Mouse (Mus musculus) frontal cortex, postnatal 36 days (tissue): ENCODE measurements at regions not wholly inside any gene's neighbourhood (a gene's known extent, or its start where the extent isn't known, plus 50 kb on each side); places are given as distances from the start of the nearest gene placed in this dataset.

ENCODE experiments used
- DNase-seq, 2 experiments: peaks; one replicate each; pipeline ENCODE4 v3.0.0; 2022; ENCODE audit warnings: low spot score in 2 of 2

- no peak for DNase-seq
Observed at GRCm38 (mm10) chr4:127862875-127863274, 107.9 kb downstream of the CK137956 start.

DNA sequence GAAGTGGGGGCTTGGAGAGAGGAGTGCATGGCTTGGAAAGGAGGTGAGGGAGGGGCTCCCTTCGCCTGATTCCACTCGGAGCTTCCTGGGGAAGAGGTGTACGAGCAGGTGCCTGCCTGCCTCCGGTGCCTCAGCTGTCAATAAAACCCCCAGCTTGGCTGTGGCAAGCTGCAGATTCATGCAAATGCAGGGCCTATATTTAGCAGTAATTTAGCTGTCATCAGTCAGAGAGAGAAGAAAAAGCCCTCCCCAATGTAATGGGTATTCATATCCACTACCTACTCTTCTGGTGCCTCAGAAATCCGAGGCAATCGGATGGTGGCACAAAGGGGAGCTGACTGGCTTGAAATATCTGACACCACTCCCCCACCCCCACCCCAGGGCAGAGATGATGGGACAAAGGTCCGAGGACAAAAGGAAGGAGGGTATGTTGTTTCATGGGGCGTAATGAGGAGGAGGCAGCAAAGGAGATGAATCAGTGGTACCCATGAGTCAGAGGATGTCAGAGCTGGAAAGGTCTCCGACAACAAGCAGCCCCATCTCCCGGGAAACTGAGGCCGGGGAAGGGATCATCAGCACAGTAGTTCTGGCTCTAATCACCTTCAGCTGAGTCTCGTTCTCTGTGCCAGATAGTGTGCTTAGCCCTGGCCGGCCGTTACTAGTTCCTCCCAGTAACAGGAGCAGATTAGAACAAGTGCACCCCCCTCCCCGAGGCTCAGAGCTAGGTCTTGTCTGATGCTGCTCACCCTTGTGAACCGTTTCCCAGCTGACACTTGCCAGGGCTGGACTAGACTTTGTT lies 109.2 kb downstream of the CK137956 start:
- DNase-seq = peak; percentile 54 to 62

GRCm38 (mm10) chr4:127860271-127860670 lies 110.5 kb downstream of the CK137956 start:
- DNase-seq = no peak

DNA sequence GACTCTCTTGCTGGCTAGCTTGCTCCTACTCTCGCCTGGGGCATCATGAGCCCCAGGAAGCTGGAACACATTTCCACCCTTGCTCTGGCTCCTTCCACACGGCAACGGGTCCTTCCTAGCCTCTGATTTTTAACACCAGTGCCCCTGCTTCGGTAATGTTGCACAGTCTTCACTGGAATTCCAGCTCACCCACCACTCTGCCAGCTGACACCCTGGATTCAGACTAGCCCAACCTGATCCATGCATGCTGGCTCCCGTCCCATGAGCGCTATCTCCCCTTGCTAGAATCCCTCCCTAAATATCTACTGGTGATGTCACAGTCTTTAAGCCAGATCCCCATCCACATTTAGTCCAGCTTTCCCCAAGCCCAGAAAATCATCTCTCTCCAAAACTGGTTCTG lies 111.2 kb downstream of the CK137956 start:
- peak in 1 of 2 experiments; percentile 42 for DNase-seq

DNA sequence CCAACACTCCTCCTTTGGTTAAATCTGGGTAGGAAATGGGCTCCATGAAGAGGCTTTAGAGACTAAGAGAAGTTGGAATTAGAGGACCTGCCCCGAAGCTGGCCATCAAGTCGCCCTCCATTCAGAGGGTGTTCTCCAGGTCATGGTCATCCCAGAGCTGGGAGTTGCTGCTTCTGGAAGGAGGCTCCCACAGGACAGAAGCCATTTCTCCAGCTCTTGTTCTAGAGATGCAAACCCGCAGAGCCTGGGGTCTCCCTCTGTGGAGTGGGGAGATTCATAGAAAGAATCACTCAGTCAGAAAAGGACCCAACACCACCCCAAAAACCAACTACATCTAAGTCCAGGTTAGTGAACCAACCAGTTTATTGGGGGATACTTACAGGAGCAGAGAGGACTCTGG lies 112.2 kb downstream of the CK137956 start:
- DNase-seq = no peak

- DNase-seq = no peak
Observed at GRCm38 (mm10) chr4:127855836-127856235, 114.9 kb downstream of the CK137956 start.

DNA sequence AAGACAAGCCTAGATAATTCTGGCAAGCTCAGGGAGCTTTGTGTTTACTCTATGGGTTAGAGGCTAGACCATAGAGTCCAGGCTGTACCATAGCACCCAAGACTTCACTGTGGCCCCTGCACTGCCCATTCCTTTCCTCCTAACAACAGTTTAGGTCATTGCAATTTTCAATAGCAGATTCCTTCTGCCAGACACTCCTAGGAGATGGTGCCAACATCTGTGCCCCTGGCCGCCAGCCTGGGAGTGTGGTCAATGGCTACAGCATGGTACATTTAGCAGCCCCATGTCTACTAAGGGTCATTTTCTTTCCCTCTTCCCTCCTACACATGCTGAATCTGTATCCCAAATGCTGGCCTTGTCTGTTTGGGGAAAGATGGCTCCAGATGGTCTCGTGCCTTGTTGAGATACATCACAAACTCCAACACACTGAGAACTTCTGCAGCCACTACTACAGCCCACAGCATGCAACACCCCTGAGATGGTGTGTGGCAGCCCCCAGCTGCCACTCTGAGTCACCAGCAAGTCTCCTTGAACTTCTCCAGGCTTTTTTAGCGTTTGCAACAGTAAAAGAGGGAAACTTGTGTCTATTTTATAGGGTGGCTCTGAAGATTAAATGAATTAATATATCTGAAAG lies 115.9 kb downstream of the CK137956 start:
- DNase-seq = peak in 1 of 2 experiments; percentile 54

GRCm38 (mm10) chr4:127849306-127849705 lies 121.4 kb downstream of the CK137956 start:
- no peak for DNase-seq

DNA sequence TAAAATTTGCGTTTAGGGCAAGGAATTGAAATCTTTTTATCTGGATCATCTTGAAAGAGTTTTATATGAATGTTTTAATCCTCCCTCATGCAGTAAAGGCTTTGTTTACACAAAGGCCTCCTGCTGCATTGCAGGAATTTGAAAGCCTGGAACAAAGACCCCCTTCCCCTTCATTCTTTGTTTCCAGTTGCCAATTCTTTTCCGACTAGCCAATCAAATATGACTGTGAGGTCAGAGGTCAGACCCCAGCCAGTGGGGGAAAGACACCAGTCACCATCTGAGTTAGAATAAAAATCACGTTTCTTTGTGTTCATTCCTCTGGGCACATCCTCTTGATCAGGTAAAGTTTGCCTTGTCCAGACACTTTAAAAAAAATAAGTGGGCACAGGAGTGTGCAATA lies 124.4 kb downstream of the CK137956 start:
- DNase-seq = no peak

DNA sequence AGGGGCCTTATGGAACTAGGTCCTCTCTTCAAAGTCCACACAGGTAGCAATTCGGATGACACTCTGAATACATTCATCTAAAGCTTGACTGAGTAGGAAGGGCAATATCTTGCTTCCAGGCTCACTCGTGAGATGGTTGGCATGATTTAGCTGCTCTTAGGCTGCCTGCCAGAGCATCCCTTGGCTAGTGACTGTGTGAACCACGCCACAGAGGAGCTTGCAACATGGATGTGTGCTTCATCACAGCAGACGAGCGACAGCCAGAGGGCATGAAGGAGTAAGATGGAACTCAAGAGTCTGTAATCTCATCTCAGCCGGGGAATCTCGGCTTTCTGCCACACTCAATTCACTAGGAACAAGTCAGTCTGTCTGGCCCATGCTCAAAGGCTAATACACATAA lies 127.3 kb downstream of the CK137956 start:
- DNase-seq = no peak

- DNase-seq = peak; percentile 52 to 55
Observed at GRCm38 (mm10) chr4:127833668-127834067, 137.1 kb downstream of the CK137956 start.

DNA sequence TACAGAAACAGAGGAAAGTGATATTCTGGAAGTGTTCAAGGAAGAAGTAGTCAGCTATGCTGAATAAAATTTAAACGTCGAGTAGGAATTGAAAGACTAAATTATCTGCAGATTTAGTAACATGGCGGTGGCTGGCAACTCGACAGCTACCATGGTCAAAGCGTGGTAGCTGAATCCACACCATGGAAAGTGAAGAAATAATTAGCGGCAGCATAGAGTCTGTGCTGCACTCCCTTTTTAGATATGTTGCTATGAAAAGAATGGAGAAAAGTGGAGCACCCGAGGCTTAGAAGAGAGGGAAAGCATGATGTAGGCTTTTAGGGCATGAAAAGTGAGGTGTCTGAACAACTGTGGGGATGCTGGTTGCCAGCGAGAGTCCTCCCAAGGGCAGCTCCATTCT lies 143.8 kb downstream of the CK137956 start:
- peak in 1 of 2 experiments; percentile 52 for DNase-seq

DNA sequence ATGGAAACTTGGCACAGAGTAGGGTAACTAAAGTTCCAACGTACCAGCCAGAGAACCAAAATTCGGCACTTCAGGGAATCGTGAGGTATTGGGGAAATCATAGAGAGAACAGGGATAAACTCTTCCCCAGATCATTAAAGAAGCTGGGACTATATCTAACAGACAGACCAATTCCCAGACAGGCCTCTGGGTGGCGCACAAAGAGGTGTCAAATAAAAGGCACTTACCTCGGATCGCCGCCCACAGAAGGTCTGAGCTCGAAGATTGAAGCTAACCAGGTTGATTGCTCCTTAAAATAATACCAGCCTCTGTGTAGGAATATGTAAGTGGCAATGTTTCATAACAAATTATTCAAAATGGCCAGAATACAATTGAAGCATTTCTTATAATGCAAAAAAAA lies 151.2 kb downstream of the CK137956 start:
- DNase-seq = no peak

- DNase-seq = no peak
Observed at GRCm38 (mm10) chr4:127819009-127819408, 151.7 kb downstream of the CK137956 start.

- DNase-seq = no peak
Observed at GRCm38 (mm10) chr4:127814631-127815030, 156.1 kb downstream of the CK137956 start.

GRCm38 (mm10) chr4:127812047-127812545 lies 158.7 kb downstream of the CK137956 start:
- DNase-seq = no peak

- DNase-seq = no peak
Observed at GRCm38 (mm10) chr4:127810899-127811510, 159.7 kb downstream of the CK137956 start.

DNA sequence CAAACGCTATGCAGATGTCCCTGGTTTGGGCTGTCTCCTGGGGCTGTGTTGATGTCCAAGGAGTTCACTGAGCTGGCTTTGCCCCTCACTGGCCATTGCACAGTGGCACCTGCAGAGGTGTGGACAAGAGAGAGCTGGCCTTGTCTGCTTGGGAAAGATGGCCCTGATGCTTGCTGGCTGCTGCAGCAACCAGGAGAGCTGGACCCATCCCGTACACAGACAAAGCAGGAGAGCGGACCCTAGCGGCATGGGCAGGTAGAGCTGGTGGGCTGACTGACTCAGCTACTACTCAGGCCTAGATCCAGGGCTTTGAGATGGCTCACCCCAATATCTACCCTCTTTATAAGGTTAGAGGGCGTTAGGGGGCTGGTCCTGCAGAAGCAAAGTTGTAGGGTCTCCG lies 161.7 kb downstream of the CK137956 start:
- no peak for DNase-seq

GRCm38 (mm10) chr4:127789206-127789605 lies 181.5 kb downstream of the CK137956 start:
- peak; percentile 42 to 45 for DNase-seq

GRCm38 (mm10) chr4:127785786-127786185 lies 185.0 kb downstream of the CK137956 start:
- DNase-seq = no peak

DNA sequence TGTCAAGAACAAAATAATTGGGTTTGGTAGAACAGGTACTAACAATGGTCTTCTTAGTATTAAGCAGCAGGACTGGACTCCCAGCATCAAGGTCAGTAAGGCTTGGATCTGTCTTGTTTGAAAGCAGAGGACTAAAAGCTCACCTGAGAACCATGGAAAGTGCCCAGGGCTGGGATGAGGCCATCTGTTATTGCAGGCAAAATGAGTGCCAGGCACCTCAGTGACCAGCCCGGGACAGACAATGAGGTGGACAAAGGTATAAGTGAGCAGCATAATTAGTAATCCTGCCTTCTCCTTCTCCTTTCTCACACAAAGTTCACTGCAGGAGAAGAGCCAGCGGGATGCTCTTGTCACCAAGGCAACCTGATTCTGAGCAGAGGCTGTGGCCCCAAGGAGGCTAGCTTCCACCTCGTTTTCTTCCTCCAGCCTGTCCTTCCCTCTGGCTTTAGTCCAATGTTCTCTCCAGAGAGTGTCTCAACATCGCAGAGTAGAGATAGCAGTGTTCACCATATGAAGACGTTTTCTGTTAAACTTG lies 198.7 kb downstream of the CK137956 start:
- DNase-seq = no peak

- peak; percentile 55 to 70 for DNase-seq
Observed at GRCm38 (mm10) chr4:127763736-127764135, 207.0 kb downstream of the CK137956 start.
